Mouse (Mus musculus) hindbrain, postnatal 0 days (tissue): ENCODE results near the gene Zbtb37. TPM values are rescaled to one million over a fixed set of nuclear protein-coding genes. Genes with fewer than 3 reads are reported as not detected.
"Not testable (repeated sequence)": the region's sequence is repeated elsewhere in the genome, so short reads cannot be mapped to it uniquely, and the experiment has no call there.

ENCODE experiments used
- ATAC-seq: fragments of 200-750 bp; cut with Nextera tagmentation; 2 replicates; pipeline ENCODE4 v1.8.0; 2017; ENCODE audit warnings: mild to moderate bottlenecking, moderate TSS enrichment, moderate library complexity
- DNase-seq: peaks from one replicate; pipeline ENCODE4 v3.0.0-alpha.2; 2015; ENCODE audit warnings: low spot score
- H3K27ac ChIP-seq: fragments of 300-500 bp; sonication (generic); 2 replicates; pipeline ENCODE4 v1.5.1; 2014; ENCODE audit warnings: mild to moderate bottlenecking
- H3K27me3 ChIP-seq: fragments of 300-500 bp; sonication (generic); 2 replicates; pipeline ENCODE4 v1.6.1; 2014; ENCODE audit warnings: low read length, mixed read lengths; ENCODE audit not compliant: insufficient read depth
- H3K36me3 ChIP-seq: fragments of 300-500 bp; sonication (generic); 2 replicates; pipeline ENCODE4 v1.6.1; 2014; ENCODE audit warnings: low read length, mixed read lengths; ENCODE audit not compliant: insufficient read depth
- H3K4me1 ChIP-seq: fragments of 300-500 bp; sonication (generic); 2 replicates; pipeline ENCODE4 v1.6.1; 2014; ENCODE audit warnings: antibody characterized with exemption, low read length, mixed read lengths; ENCODE audit not compliant: insufficient read depth
- H3K4me2 ChIP-seq: fragments of 300-500 bp; sonication (generic); 2 replicates; pipeline ENCODE4 v1.6.1; 2014; ENCODE audit warnings: low read depth, mild to moderate bottlenecking, low read length, moderate library complexity, mixed read lengths
- H3K4me3 ChIP-seq: fragments of 300-500 bp; sonication (generic); 2 replicates; pipeline ENCODE4 v1.5.1; 2014; ENCODE audit warnings: low read length
- H3K9ac ChIP-seq: fragments of 300-500 bp; sonication (generic); replicated peaks from 2 replicates; pipeline ENCODE4 v1.6.1; 2014; ENCODE audit warnings: mild to moderate bottlenecking, low read length, moderate library complexity, mixed read lengths
- H3K9me3 ChIP-seq: fragments of 300-500 bp; sonication (generic); 2 replicates; pipeline ENCODE4 v1.6.1; 2016; ENCODE audit warnings: low read length, mixed read lengths
- CTCF ChIP-seq: IDR thresholded peaks from 2 replicates; pipeline ENCODE4 v1.5.1; 2016; ENCODE audit warnings: antibody characterized with exemption, control low read depth, low read depth
- WGBS: fragments of 180-500 bp; shearing (Covaris S2); extraction: QIAGEN DNeasy Blood & Tissue Kit; methylation state at CpG from one replicate; pipeline ENCODE4 v1.1.7; 2014; 5-methylcytosine and 5-hydroxymethylcytosine counted together
- polyA plus RNA-seq: library from polyadenylated mRNA; unstranded; fragments of >200 nt; fragmentation: Nextera tagmentation; extraction: Ambion mirVana; gene quantifications from 2 replicates; pipeline ENCODE4 v1.2.1, GENCODE M21; 2015
- total RNA-seq: library from RNA; depleted of rRNA; stranded (reverse); fragments of >200 nt; gene quantifications from 2 replicates; pipeline ENCODE4 v1.2.3, GENCODE M21; 2014

Gene Zbtb37
- total and polyA plus RNA-seq, 2 experiments from 2014 or later = 9.6 to 24.4 TPM

DNA sequence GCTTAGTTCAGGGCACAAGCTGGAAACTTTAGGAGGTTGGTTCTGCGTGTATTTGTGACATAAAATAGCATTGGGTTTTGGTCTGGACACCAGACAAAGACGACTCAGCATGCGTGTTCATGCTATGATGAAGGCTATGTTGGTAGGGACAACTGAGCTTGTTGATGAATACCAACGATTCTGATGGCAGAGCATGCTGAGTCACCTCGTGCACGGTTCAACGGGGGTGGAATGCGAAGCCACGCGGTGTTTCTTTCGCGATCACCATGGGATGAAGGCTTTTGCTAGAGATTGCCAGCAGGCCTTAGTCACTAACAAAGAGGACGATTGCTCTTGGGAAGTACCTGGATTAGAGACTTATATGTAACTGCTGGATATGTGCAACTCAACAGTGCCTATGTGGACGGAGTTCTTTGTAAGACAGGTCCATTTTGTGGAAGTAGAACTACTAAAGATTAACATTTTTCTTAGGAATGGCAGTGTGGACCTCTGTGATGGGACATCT lies 684 bp upstream of the Zbtb37 start:
- TF ChIP-seq CTCF = no peak
- H3K4me1 ChIP-seq = peaks cover 18% of the 10 kb centered on the region
- peak overlapping the region; percentile 93 for H3K9ac ChIP-seq
- no peaks in the 10 kb centered on the region for H3K27me3 ChIP-seq
- under 1% methylated on average over 14 of the region's 14 CpGs for WGBS
- ATAC-seq = peak; percentile 53
- peaks cover 20% of the 10 kb centered on the region; the same call in 1 of the 2 replicates for H3K36me3 ChIP-seq
- H3K4me3 ChIP-seq = peak overlapping the region; percentile 94
- peak overlapping the region; percentile 84 for H3K4me2 ChIP-seq
- no peaks in the 10 kb centered on the region for H3K9me3 ChIP-seq
- H3K27ac ChIP-seq = peak overlapping the region; percentile 93
- peak; percentile 73 for DNase-seq

DNA sequence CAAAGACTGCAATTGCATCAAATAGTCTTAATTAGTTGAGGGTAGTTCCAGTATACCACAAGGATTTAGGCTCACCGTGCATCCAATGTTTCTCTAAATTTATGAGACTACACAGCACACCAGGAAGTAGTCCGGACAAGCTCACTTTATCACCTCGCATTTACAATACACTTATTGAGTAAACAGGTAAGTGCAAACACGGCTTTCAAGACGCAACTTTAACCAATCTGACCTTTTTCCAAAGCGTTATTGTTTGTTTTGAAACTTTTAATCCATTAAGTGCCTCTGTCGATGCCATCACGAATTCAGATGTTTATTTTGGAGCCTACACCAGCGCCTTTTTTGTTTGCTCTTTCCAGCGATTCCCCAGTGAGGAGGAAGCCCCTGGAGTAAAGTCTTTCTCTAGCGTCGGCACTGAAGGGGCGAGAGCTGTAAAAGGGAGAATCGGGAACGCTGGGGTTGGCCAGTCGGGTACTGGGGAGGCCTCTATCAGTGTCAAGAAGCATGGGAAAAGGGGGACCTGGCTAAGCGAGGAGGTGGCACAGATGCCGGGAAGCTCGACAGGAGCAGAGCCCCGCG lies 704 bp downstream of the Zbtb37 start:
- no peak for TF ChIP-seq CTCF
- Histone ChIP-seq H3K9ac (peak overlapping the region; percentile 93), H3K4me3 (peak overlapping the region; percentile 94), H3K4me1 (peaks cover 18% of the 10 kb centered on the region), H3K27ac (peak overlapping the region; percentile 93), H3K9me3 (no peaks in the 10 kb centered on the region), H3K27me3 (no peaks in the 10 kb centered on the region), H3K36me3 (peaks cover 17% of the 10 kb centered on the region; the same call in 1 of the 2 replicates), H3K4me2 (peak overlapping the region; percentile 87)
- DNase-seq = no peak
- WGBS = 2% methylated on average over 21 of the region's 21 CpGs
- ATAC-seq = no peak

DNA sequence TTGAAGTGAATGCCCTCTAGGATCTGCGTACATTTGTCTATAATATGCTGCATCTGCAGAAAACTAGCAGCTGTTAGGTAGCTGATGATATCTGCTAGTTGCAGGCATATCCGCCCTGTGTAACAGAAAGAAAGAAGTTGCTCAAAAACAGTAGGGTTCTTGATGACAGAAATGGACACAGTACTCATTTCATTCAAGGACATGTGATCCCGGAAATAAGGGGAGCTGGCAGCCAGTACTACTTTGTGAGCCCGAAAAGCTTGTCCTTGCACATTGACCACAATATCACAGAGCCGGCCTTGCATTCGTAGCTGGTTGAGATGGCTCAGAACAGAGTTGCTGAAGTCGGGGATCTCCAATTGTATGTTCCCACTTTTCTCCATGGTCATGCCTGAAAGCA lies 2.3 kb downstream of the Zbtb37 start:
- Histone ChIP-seq H3K4me2 (no peak overlapping the region), H3K36me3 (peaks cover 7% of the 10 kb centered on the region; the same call in 1 of the 2 replicates), H3K4me3 (no peak overlapping the region), H3K9me3 (no peaks in the 10 kb centered on the region), H3K9ac (no peak overlapping the region), H3K27ac (no peak overlapping the region), H3K27me3 (no peaks in the 10 kb centered on the region), H3K4me1 (peaks cover 13% of the 10 kb centered on the region)
- no peak for ATAC-seq
- no peak for TF ChIP-seq CTCF
- DNase-seq = no peak
- 91% methylated on average over 7 of the region's 7 CpGs for WGBS

DNA sequence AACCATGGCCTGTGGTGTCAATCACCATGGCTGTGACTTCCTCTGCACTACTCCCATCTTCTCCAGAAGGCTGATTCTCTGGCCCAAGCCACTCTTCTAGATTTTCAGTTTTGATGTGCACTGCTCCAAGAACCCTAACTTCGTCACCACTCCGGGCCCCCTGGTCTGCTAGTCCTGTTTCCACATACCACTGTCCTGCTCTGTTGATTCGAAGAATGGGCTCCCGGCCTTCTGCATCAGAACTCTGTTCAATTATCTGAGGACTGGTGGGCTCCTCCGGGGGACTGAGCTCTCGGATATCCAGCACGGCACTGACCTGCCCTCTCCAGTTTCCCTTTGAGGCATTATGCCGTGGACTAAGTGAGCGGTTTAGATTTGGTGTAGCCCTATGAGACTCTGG lies 2.8 kb downstream of the Zbtb37 start:
- ATAC-seq (no peak), DNase-seq (no peak)
- H3K9ac ChIP-seq = no peak overlapping the region
- H3K4me2 ChIP-seq = no peak overlapping the region
- peaks cover 7% of the 10 kb centered on the region; the same call in 1 of the 2 replicates for H3K36me3 ChIP-seq
- TF ChIP-seq CTCF = no peak
- no peak overlapping the region for H3K27ac ChIP-seq
- no peaks in the 10 kb centered on the region for H3K9me3 ChIP-seq
- H3K4me1 ChIP-seq = peaks cover 11% of the 10 kb centered on the region; the same call in 1 of the 2 replicates
- no peak overlapping the region for H3K4me3 ChIP-seq
- H3K27me3 ChIP-seq = no peaks in the 10 kb centered on the region
- 97% methylated on average over 9 of the region's 9 CpGs for WGBS

DNA sequence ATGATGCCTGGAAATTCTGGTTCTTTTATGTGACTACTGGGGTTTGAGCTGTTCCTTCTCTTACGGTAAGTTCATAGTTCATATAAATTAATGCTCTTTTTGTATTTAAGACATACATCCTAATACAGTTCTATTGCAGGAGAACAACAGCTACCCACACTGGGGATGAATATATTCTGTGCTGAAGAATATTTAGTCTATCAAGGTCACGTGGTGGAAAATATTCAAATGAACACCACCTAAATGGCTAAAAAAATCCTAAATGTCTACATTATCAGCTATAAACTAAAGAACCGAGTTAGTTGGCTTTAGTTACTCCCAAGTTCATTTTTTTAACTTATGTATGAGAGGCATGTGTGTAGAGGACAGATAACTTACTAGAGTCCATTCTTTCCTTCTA lies 4.6 kb downstream of the Zbtb37 start:
- DNase-seq (no peak), ATAC-seq (no peak)
- Histone ChIP-seq H3K4me1 (peaks cover 7% of the 10 kb centered on the region; the same call in 1 of the 2 replicates), H3K36me3 (peaks cover 7% of the 10 kb centered on the region; the same call in 1 of the 2 replicates), H3K9ac (no peak overlapping the region), H3K4me2 (no peak overlapping the region), H3K9me3 (no peaks in the 10 kb centered on the region), H3K4me3 (no peak overlapping the region), H3K27me3 (no peaks in the 10 kb centered on the region), H3K27ac (no peak overlapping the region)
- 93% methylated on average over 3 of the region's 3 CpGs for WGBS
- no peak for TF ChIP-seq CTCF

DNA sequence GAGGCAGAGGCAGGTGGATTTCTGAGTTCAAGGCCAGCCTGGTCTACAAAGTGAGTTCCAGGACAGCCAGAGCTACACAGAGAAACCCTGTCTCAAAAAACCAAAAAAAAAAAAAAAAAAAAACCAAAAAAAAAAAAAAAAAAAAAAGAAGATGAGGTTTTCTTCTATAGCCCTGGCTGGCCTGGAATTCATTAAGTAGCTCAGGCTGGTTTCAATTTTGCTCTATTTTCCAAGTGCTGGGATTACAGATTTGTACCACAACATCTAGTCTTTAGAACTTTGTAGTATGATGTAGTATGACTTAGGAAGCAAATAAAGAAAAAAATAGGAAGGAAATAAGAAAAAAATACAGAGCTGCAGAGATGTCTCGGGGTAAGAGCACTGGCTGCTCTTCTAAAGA lies 6.2 kb downstream of the Zbtb37 start:
- not testable (repeated sequence) for H3K9me3 ChIP-seq, ATAC-seq, H3K36me3 ChIP-seq, H3K4me2 ChIP-seq, H3K27ac ChIP-seq, H3K4me1 ChIP-seq, H3K27me3 ChIP-seq, DNase-seq, H3K9ac ChIP-seq, H3K4me3 ChIP-seq
- WGBS = 88% methylated on average over 1 of the region's 1 CpGs

DNA sequence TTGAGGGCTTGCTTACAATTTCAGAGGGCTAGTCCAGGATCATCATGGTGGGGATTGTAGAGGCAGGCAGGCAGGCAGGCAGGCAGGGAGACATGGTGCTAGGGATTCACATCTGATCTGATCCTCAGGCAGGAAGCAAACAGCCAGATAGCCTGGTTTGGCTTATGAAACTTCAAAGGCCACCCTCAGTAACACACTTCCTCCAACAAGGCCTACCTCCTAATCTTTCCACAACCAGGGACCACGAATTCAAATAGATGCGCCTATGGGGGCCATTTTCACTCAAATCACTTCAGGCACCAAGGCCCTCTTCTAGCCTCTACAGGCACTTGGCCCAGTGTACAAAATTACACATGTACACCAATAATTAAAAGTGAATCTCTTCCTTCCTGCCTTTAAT lies 7.5 kb downstream of the Zbtb37 start:
- ATAC-seq = no peak
- Histone ChIP-seq H3K4me2 (no peak overlapping the region), H3K4me1 (no peaks in the 10 kb centered on the region), H3K4me3 (no peak overlapping the region), H3K9ac (no peak overlapping the region), H3K9me3 (no peaks in the 10 kb centered on the region), H3K36me3 (peaks cover 6% of the 10 kb centered on the region; the same call in 1 of the 2 replicates), H3K27ac (no peak overlapping the region), H3K27me3 (no peaks in the 10 kb centered on the region)
- DNase-seq = no peak
- no peak for TF ChIP-seq CTCF
- WGBS = 91% methylated on average over 2 of the region's 2 CpGs
